Mouse (Mus musculus) ES-Bruce4 (cell line): Measurements from ENCODE around the gene Ttll11. TPM values are rescaled to one million over a fixed set of nuclear protein-coding genes. Genes with fewer than 3 reads are reported as not detected.

ENCODE experiments used
- H3K27ac ChIP-seq: 2 replicates; pipeline ENCODE4 v1.5.1; 2012; ENCODE audit warnings: low read length, inconsistent platforms; ENCODE audit not compliant: insufficient read depth
- H3K27me3 ChIP-seq: 2 replicates; pipeline ENCODE4 v1.6.1; 2012; ENCODE audit warnings: mild to moderate bottlenecking, low read length, inconsistent platforms; ENCODE audit not compliant: control insufficient read depth, poor library complexity, insufficient read depth, severe bottlenecking
- H3K36me3 ChIP-seq: 2 replicates; pipeline ENCODE4 v1.6.1; 2012; ENCODE audit warnings: inconsistent platforms, mild to moderate bottlenecking, low read length, moderate library complexity; ENCODE audit not compliant: control insufficient read depth, poor library complexity, insufficient read depth, severe bottlenecking
- H3K4me1 ChIP-seq: one replicate; pipeline ENCODE4 v1.8.1; 2011; ENCODE audit warnings: low read length; ENCODE audit not compliant: control insufficient read depth, insufficient read depth
- H3K4me3 ChIP-seq: 2 replicates; pipeline ENCODE4 v1.5.1; 2011; ENCODE audit warnings: low read depth, mild to moderate bottlenecking, low read length
- H3K9ac ChIP-seq: 2 replicates; pipeline ENCODE4 v1.6.1; 2012; ENCODE audit warnings: low read depth, mild to moderate bottlenecking, inconsistent platforms; ENCODE audit not compliant: poor library complexity, severe bottlenecking
- H3K9me3 ChIP-seq: replicated peaks from 2 replicates; pipeline ENCODE4 v1.6.1; 2012; ENCODE audit warnings: mild to moderate bottlenecking, low read length, inconsistent platforms; ENCODE audit not compliant: control insufficient read depth, poor library complexity, insufficient read depth, severe bottlenecking
- CTCF ChIP-seq: IDR thresholded peaks from one replicate; pipeline ENCODE4 v1.8.1; 2011; ENCODE audit warnings: low read depth, low read length
- EP300 ChIP-seq: IDR thresholded peaks from 2 replicates; pipeline ENCODE4 v1.6.1; 2011; ENCODE audit warnings: low read depth, low read length; ENCODE audit not compliant: insufficient read depth
- POLR2A ChIP-seq: IDR thresholded peaks from one replicate; pipeline ENCODE4 v1.8.1; 2011; ENCODE audit warnings: low read length; ENCODE audit not compliant: insufficient read depth
- polyA plus RNA-seq: library from polyadenylated mRNA; stranded (reverse); fragments of >200 nt; gene quantifications from 2 replicates; pipeline ENCODE4 v1.2.4, GENCODE M21; 2011; ENCODE audit warnings: low read depth; ENCODE audit not compliant: missing spikeins, insufficient read depth, insufficient read length

Gene Ttll11
- not detected in 2 replicates for polyA plus RNA-seq

- H3K36me3 ChIP-seq: no peaks in the 10 kb centered on the region
- H3K27me3 ChIP-seq: no peaks in the 10 kb centered on the region
- H3K4me3 ChIP-seq: peak within 1 kb of the TSS; percentile 61
- TF ChIP-seq EP300: no peak
- no peak for TF ChIP-seq POLR2A
- no peak for TF ChIP-seq CTCF
- H3K27ac ChIP-seq: no peak within 1 kb of the TSS
- H3K4me1 ChIP-seq: peaks cover 1% of the 10 kb centered on the region
- H3K9ac ChIP-seq: peak within 1 kb of the TSS; percentile 53
- H3K9me3 ChIP-seq: no peaks in the 10 kb centered on the region
Measured at GRCm38 (mm10) chr2:35979644-35980021, at the start of gene Ttll11. Ttll11 (minus strand) TSS chr2:35979913.

DNA sequence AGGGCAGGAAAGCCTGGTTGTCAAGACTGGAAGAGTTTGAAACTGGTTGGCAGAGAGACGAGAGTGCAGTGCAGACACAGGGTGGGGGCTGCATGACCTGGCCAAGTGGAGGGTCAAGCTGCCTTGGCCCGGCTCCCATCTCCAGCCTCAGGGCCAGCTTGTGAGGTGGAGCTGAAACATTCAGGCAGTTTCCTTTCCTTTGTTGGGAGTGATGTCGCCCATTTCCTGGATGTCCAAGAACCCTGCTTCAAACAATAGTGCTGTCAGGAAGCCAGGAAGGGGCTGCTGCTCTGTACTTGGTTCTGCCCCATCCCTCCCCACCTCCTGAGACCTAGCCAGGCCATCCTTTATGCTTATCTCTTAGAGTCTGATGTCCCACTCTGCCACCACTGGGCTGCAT is 43.6 kb upstream of the Ttll11 start:
- Histone ChIP-seq H3K4me1 (peaks cover 4% of the 10 kb centered on the region), H3K9me3 (no peaks in the 10 kb centered on the region), H3K36me3 (no peaks in the 10 kb centered on the region), H3K9ac (no peak overlapping the region), H3K27ac (no peak overlapping the region), H3K27me3 (no peaks in the 10 kb centered on the region), H3K4me3 (no peak overlapping the region)
- TF ChIP-seq EP300 (peak; percentile 93), CTCF (no peak)

DNA sequence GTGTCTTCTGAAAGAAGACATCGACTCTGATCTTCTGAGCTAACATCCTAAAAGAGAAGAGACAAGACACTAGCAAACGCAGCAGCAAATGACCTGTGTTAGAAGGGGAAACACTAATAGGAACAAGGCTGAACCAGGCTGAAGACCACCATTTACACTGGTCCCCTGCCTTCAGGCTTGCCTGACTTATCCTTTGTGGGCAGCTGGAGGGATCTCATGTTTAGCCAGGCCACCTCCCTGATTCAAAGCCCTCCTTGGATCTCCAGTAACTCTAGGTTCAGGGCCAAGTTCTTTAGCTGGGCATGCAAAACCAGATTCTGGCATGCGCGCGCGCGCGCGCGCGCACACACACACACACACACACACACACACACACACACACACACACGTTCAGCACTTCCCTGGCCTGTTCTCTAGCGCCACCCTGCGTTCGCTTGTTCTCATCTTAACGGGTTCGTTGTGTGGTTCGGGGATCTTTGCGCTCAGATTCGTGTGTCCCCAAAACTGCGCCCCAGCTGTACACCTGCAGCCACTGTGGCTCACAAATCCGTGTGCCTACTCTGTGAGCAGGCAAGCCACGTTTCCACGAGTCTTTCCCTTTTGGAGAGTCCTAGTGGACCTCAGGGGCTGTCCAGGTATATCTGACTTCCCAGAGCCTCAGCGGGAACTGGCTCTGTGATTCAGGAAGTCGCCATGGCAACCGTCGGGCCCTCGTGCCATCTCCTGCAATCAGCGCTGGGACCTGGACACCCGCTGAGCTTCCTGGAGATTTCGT is 41.9 kb upstream of the Ttll11 start:
- Histone ChIP-seq H3K9me3 (no peaks in the 10 kb centered on the region), H3K9ac (no peak overlapping the region), H3K27me3 (no peaks in the 10 kb centered on the region), H3K36me3 (no peaks in the 10 kb centered on the region), H3K4me1 (peaks cover 4% of the 10 kb centered on the region), H3K4me3 (peak overlapping the region; percentile 47), H3K27ac (no peak overlapping the region)
- TF ChIP-seq CTCF (peak; percentile 72), EP300 (0 out of 2 replicates have a peak, but pooled peaks have one; percentile 27), POLR2A (no peak)

- H3K9ac ChIP-seq: no peak overlapping the region
Measured at GRCm38 (mm10) chr2:36013010-36013409, 33.3 kb upstream of the Ttll11 start.

DNA sequence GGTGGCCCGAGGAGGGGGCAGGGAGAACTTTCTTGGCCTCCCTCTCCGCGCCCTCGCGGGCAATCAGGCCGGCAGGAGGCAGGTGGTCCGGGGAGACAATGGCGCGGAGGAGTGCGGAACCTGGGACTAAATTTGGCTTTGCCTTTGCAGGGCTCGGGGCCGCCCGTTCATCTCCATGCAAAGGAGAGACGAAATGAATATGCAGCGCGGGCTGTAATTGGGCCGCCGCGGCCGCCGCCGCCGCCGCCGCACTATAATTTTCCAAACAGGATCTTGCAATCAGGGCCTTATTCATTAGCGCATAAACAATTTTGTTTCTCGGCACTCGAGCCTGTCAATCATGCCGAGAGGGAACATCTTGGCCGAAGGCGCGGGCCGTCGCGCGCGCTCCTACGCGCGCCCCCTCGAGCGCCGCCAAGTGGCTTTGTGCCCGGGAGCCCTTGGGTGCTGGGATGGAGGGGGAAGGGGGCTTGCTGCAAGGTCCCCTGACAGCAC is 31.7 kb upstream of the Ttll11 start:
- Histone ChIP-seq H3K27ac (no peak overlapping the region), H3K27me3 (no peaks in the 10 kb centered on the region), H3K36me3 (no peaks in the 10 kb centered on the region), H3K4me3 (peak overlapping the region; percentile 45), H3K9ac (peak overlapping the region; percentile 38), H3K4me1 (peaks cover 2% of the 10 kb centered on the region), H3K9me3 (peaks cover 5% of the 10 kb centered on the region; the same call in 1 of the 2 replicates)
- TF ChIP-seq CTCF (peak; percentile 22), POLR2A (no peak)

More at GRCm38 (mm10) chr2:36013010-36013409, 33.3 kb upstream of the Ttll11 start:
- Histone ChIP-seq H3K36me3 (no peaks in the 10 kb centered on the region), H3K27me3 (no peaks in the 10 kb centered on the region), H3K27ac (no peak overlapping the region), H3K9me3 (peaks cover 5% of the 10 kb centered on the region; the same call in 1 of the 2 replicates), H3K4me1 (peaks cover 2% of the 10 kb centered on the region), H3K4me3 (no peak overlapping the region)
- no peak for TF ChIP-seq CTCF
- no peak for TF ChIP-seq POLR2A

DNA sequence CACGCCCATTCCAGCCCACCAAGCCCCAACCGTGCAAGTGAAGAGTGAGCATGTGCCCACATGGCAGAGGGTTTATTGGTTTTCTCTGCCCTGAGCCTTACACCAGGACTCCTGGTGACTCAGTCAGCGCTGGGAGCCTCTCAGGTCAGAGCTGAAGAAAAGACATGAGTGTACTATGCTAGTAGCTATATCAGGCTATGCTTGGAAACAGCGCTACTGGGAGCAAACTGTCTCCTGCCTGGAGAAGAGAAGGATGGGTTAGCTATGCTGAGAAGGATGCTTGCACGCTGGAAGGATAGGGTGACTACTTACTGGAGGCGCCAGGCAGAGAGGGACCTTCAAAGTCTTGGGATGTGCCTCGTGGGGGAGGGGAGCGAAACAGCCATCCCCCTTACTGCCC is 30.9 kb upstream of the Ttll11 start:
- H3K9me3 ChIP-seq: peaks cover 5% of the 10 kb centered on the region; the same call in 1 of the 2 replicates
- H3K27me3 ChIP-seq: no peaks in the 10 kb centered on the region
- H3K4me1 ChIP-seq: peaks cover 2% of the 10 kb centered on the region
- no peak overlapping the region for H3K4me3 ChIP-seq
- H3K36me3 ChIP-seq: no peaks in the 10 kb centered on the region
- H3K9ac ChIP-seq: no peak overlapping the region
- TF ChIP-seq POLR2A (no peak), EP300 (no peak), CTCF (no peak)
- H3K27ac ChIP-seq: no peak overlapping the region
